Mouse (Mus musculus) left cerebral cortex, adult 9 months (tissue): ENCODE data around the gene Mgme1.

ENCODE experiments used
- DNase-seq, 2 experiments: peaks; one replicate each; pipeline ENCODE4 v3.0.0; 2022; ENCODE audit warnings: low spot score in 2 of 2

Mgme1 gene

GRCm38 (mm10) chr2:144305721-144306294 is 35.3 kb downstream of the Mgme1 start:
- DNase-seq = no peak

DNA sequence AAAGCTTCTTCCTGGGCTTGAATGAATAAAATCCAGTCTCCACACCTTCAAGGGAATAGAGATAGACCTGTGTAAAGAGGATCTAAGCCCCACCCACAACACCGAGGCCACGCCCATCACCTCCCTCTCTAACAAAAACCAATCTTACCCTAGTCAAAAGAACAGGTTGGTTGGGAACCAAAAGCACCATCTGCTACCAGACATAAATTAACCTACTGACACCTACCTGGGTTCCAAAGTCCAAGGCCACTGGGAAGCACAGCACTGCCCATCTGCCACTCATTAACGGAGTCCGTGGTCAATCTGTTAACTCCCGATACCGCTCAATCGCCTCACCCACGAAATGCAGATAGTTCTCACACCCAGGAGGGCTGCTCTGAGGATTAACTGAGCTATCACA is 38.1 kb downstream of the Mgme1 start:
- no peak for DNase-seq

DNA sequence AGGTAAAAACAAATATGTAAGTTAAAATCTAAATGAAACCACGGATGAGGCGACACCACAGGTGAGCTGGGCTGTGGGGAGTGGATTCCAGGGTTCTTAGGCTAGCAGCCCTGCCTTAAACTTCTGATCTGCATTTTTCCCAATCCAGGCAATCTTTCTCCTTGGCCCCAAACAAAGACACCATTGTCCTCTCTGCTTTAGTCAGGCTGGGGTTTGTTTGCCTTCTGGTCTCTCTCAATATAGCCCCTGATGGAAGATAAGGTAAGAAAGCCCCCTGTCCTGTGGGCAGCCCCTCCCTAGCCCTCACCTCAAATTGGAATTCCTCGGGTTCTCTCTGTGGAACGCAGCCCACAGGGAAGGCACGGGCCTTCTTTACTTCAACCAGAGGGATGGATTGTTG is 39.8 kb downstream of the Mgme1 start:
- no peak for DNase-seq

DNA sequence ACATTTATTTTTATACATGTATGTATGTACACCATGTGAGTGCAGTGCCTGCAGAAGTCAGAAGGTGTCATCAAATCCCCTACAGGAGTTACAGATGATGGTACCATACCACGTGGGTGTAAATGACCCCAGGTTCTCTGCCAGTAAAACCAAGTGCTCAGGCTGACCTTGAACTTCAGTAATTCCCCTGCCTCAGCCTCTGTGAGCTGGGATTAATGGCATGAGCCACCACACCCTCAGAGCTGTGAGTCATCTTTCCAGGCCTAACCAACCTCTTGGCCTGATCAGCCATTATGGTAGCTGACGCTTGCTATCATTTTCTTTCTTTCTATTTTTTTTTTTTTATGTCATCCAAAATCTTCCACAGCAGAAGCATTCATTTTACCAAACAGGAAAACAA is 40.9 kb downstream of the Mgme1 start:
- DNase-seq = no peak

- DNase-seq = no peak
Measured at GRCm38 (mm10) chr2:144324218-144324617, 53.8 kb downstream of the Mgme1 start.

DNA sequence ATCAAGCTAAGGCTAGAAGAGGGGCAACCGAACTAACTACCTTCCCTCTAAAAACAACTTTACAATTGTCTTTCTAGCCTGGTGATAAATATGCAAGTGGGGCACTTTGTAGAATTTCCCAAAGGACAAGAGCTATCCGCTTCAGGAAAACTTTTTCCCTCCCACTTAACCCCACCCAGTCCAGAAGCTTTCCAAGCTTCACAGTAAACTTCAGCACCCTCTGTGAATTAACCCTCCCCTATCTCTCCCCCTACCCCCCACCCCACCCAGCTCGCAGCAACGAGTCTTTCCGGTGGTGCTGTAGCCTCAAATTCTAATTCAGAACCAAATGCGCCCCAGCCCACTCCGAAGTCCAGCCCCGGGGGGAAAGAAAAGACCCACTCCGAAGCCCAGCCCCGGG is 59.0 kb downstream of the Mgme1 start:
- DNase-seq = no peak

- no peak for DNase-seq
Measured at GRCm38 (mm10) chr2:144329937-144330336, 59.5 kb downstream of the Mgme1 start.

GRCm38 (mm10) chr2:144330352-144330959 is 60.0 kb downstream of the Mgme1 start:
- no peak for DNase-seq
